Mouse (Mus musculus) hindbrain, embryonic 10.5 days (tissue): ENCODE results near the gene Mon2. TPM values are rescaled to one million over a fixed set of nuclear protein-coding genes. Genes with fewer than 3 reads are reported as not detected.

Source experiments
- DNase-seq: peaks from one replicate; pipeline ENCODE4 v3.0.0-alpha.2; 2017; ENCODE audit warnings: low spot score
- H3K27ac ChIP-seq: fragments of 300-500 bp; sonication (generic); 2 replicates; pipeline ENCODE4 v1.5.1; 2016; ENCODE audit warnings: mild to moderate bottlenecking, moderate library complexity
- H3K27me3 ChIP-seq: fragments of 300-500 bp; sonication (generic); 2 replicates; pipeline ENCODE4 v1.6.1; 2016; ENCODE audit warnings: mild to moderate bottlenecking; ENCODE audit not compliant: poor library complexity, insufficient read depth, severe bottlenecking
- H3K36me3 ChIP-seq: fragments of 300-500 bp; sonication (generic); 2 replicates; pipeline ENCODE4 v1.6.1; 2016; ENCODE audit warnings: mild to moderate bottlenecking, moderate library complexity
- H3K4me1 ChIP-seq: fragments of 300-500 bp; sonication (generic); replicated peaks from 2 replicates; pipeline ENCODE4 v1.6.1; 2016; ENCODE audit warnings: mild to moderate bottlenecking
- H3K4me3 ChIP-seq: fragments of 300-500 bp; sonication (generic); 2 replicates; pipeline ENCODE4 v1.5.1; 2016; ENCODE audit warnings: mild to moderate bottlenecking, moderate library complexity
- H3K9me3 ChIP-seq: fragments of 300-500 bp; sonication (generic); 2 replicates; pipeline ENCODE4 v1.6.1; 2016; ENCODE audit warnings: mild to moderate bottlenecking, moderate library complexity
- WGBS: fragments of 180-500 bp; shearing (Covaris S2); methylation state at CpG from one replicate; pipeline ENCODE4 v1.1.7; 2016; 5-methylcytosine and 5-hydroxymethylcytosine counted together
- polyA plus RNA-seq: library from polyadenylated mRNA; unstranded; fragments of >200 nt; fragmentation: Nextera tagmentation; extraction: Ambion mirVana; gene quantifications from 2 replicates; pipeline ENCODE4 v1.2.1, GENCODE M21; 2016

The Mon2 gene
- polyA plus RNA-seq, 1 experiment from 2014 or later, result 24.8 TPM

- WGBS, result 82% methylated on average over 15 of the region's 15 CpGs
- no peak for DNase-seq
- peaks cover 66% of the 10 kb centered on the region for H3K36me3 ChIP-seq
Measured at GRCm38 (mm10) chr10:123004475-123005236, 71.6 kb downstream of the Mon2 start.

DNA sequence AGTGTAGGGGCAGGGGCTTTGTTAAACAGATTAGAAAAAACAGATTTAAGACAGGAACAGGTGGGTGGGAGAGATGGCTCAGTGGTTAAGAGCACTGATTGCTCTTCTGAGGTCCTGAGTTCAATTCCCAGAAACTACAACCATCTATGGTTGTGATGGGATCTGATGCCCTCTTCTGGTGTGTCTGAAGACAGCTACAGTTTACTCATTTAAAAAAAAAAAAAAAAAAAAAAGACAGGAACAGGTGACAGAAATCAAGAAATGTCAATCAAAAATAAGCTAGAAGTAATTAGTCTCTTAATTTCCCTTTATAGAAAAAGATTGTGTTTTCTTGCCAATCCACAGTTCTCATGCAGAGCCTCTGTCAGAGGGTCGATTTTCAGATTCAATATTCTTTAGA lies 74.3 kb downstream of the Mon2 start:
- Histone ChIP-seq H3K9me3 (no peaks in the 10 kb centered on the region), H3K36me3 (peaks cover 68% of the 10 kb centered on the region), H3K27me3 (no peaks in the 10 kb centered on the region), H3K27ac (no peak overlapping the region), H3K4me3 (no peak overlapping the region), H3K4me1 (no peaks in the 10 kb centered on the region)
- 87% methylated on average over 1 of the region's 1 CpGs for WGBS
- no peak for DNase-seq

More at GRCm38 (mm10) chr10:123004475-123005236, 71.6 kb downstream of the Mon2 start:
- no peaks in the 10 kb centered on the region for H3K27me3 ChIP-seq
- H3K9me3 ChIP-seq, result no peaks in the 10 kb centered on the region
- H3K4me1 ChIP-seq, result no peaks in the 10 kb centered on the region
- peak overlapping the region; percentile 51; the same call in 1 of the 2 replicates for H3K27ac ChIP-seq
- H3K4me3 ChIP-seq, result no peak overlapping the region

GRCm38 (mm10) chr10:123001363-123001762 lies 74.9 kb downstream of the Mon2 start:
- Histone ChIP-seq H3K4me3 (no peak overlapping the region), H3K9me3 (no peaks in the 10 kb centered on the region), H3K27ac (no peak overlapping the region), H3K27me3 (no peaks in the 10 kb centered on the region), H3K4me1 (no peaks in the 10 kb centered on the region), H3K36me3 (peaks cover 69% of the 10 kb centered on the region)
- DNase-seq, result no peak
- 85% methylated on average over 3 of the region's 3 CpGs for WGBS

GRCm38 (mm10) chr10:122999356-122999755 lies 76.9 kb downstream of the Mon2 start:
- peaks cover 85% of the 10 kb centered on the region for H3K36me3 ChIP-seq
- H3K9me3 ChIP-seq, result no peaks in the 10 kb centered on the region
- H3K27ac ChIP-seq, result no peak overlapping the region
- H3K4me1 ChIP-seq, result no peaks in the 10 kb centered on the region
- WGBS, result 76% methylated on average over 6 of the region's 6 CpGs
- H3K4me3 ChIP-seq, result no peak overlapping the region
- no peak for DNase-seq
- H3K27me3 ChIP-seq, result no peaks in the 10 kb centered on the region

- DNase-seq, result no peak
- H3K36me3 ChIP-seq, result peaks cover 81% of the 10 kb centered on the region
- 92% methylated on average over 2 of the region's 2 CpGs for WGBS
- H3K27me3 ChIP-seq, result no peaks in the 10 kb centered on the region
- H3K4me1 ChIP-seq, result no peaks in the 10 kb centered on the region
- no peak overlapping the region for H3K27ac ChIP-seq
- no peaks in the 10 kb centered on the region for H3K9me3 ChIP-seq
- no peak overlapping the region for H3K4me3 ChIP-seq
Measured at GRCm38 (mm10) chr10:122997852-122998251, 78.5 kb downstream of the Mon2 start.

DNA sequence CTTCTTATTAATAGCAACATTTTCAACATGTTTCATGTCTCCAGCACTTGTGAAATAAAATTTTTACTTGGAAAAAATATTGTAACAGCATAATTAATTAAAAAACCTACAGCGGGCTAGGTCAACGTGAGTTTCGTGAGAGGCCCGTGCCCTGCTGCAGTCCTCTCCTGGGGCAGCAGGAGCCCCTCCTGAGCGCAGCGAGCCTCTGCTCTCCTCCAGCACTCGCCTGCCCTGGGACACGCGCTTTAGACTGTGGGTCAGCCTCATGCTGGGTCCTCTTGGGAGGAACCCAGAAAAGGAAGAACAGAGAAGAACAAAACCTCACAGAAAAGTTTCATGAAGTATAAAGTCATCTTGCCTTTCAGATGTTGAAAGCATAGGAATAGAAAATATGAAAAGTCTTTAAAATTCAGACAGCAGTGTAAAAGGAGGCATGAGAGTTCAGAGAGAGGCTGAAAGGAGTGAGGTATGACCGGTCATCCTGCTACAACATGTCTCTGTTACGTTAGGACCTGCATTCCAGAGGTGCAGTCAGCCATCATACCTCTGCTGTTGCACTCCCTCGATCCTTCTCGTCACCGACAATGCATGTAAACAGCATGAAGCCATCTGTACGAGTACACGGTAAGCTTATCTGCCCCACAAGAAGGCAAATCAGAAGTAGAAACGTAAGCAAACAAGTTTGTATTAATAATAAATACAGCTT lies 81.8 kb downstream of the Mon2 start:
- H3K27ac ChIP-seq, result no peak overlapping the region

GRCm38 (mm10) chr10:122991648-122992047 lies 84.7 kb downstream of the Mon2 start:
- DNase-seq, result no peak
- 91% methylated on average over 9 of the region's 9 CpGs for WGBS

More for the DNA sequence above, 81.8 kb downstream of the Mon2 start:
- no peaks in the 10 kb centered on the region for H3K4me1 ChIP-seq
- WGBS, result 53% methylated on average over 17 of the region's 17 CpGs
- peaks cover 74% of the 10 kb centered on the region for H3K36me3 ChIP-seq
- no peaks in the 10 kb centered on the region for H3K27me3 ChIP-seq
- DNase-seq, result no peak
- no peak overlapping the region for H3K4me3 ChIP-seq
- no peaks in the 10 kb centered on the region for H3K9me3 ChIP-seq

GRCm38 (mm10) chr10:122991053-122991452 lies 85.3 kb downstream of the Mon2 start:
- 97% methylated on average over 9 of the region's 9 CpGs for WGBS
- Histone ChIP-seq H3K4me1 (peaks cover 19% of the 10 kb centered on the region), H3K4me3 (no peak overlapping the region), H3K36me3 (peaks cover 39% of the 10 kb centered on the region), H3K27me3 (no peaks in the 10 kb centered on the region), H3K9me3 (no peaks in the 10 kb centered on the region), H3K27ac (no peak overlapping the region)
- no peak for DNase-seq

More at GRCm38 (mm10) chr10:122991648-122992047, 84.7 kb downstream of the Mon2 start:
- Histone ChIP-seq H3K9me3 (no peaks in the 10 kb centered on the region), H3K36me3 (peaks cover 45% of the 10 kb centered on the region), H3K4me1 (peaks cover 17% of the 10 kb centered on the region), H3K4me3 (no peak overlapping the region), H3K27ac (no peak overlapping the region), H3K27me3 (no peaks in the 10 kb centered on the region)

- H3K9me3 ChIP-seq, result no peaks in the 10 kb centered on the region
- no peak overlapping the region for H3K4me3 ChIP-seq
- peaks cover 19% of the 10 kb centered on the region for H3K4me1 ChIP-seq
- peaks cover 35% of the 10 kb centered on the region for H3K36me3 ChIP-seq
- no peak overlapping the region for H3K27ac ChIP-seq
- no peaks in the 10 kb centered on the region for H3K27me3 ChIP-seq
- no peak for DNase-seq
- WGBS, result 96% methylated on average over 6 of the region's 6 CpGs
Measured at GRCm38 (mm10) chr10:122990606-122991005, 85.7 kb downstream of the Mon2 start.

DNA sequence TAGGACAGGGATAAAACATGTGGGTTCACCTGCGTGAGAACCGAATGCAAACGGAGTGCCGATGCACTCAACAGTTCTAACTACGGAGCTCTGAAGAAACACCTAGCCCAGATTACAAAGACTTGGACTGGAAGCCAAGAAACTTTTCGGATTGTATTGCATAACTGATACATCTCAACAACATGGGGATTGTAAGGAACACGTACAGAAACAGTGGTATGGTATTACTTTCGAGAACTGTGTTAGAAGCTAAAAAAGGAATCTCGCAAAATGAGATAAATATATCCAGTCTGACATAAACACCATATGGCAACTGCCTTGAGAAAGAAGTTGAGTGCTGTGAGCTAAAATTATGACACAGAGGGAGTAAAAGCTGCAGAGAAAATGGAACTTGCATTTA lies 86.4 kb downstream of the Mon2 start:
- Histone ChIP-seq H3K36me3 (peaks cover 28% of the 10 kb centered on the region), H3K4me3 (no peak overlapping the region), H3K27me3 (no peaks in the 10 kb centered on the region), H3K4me1 (peaks cover 19% of the 10 kb centered on the region), H3K27ac (no peak overlapping the region), H3K9me3 (no peaks in the 10 kb centered on the region)
- 93% methylated on average over 9 of the region's 9 CpGs for WGBS
- no peak for DNase-seq

DNA sequence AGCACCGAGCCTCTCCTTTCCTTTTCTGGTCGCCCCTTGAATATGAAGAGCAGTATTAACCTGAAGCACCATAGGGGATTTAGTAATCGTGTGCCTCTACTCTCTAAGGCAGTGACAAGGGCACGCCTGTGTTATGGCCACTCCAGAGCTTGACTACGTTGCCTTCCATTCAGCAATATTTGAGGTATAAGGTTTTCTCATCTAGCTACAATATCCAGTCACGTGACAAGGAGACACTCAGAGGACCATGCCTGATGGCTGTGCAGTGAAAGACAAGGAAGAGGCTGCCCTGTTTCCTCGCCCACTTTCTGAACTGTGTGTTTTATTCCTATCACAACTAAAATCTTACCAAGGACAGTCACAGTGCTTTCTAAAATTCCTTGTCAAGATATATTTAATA lies 87.9 kb downstream of the Mon2 start:
- Histone ChIP-seq H3K4me3 (no peak overlapping the region), H3K27ac (no peak overlapping the region), H3K4me1 (peaks cover 28% of the 10 kb centered on the region), H3K9me3 (no peaks in the 10 kb centered on the region), H3K36me3 (peaks cover 19% of the 10 kb centered on the region), H3K27me3 (no peaks in the 10 kb centered on the region)
- WGBS, result 86% methylated on average over 7 of the region's 7 CpGs
- DNase-seq, result no peak

DNA sequence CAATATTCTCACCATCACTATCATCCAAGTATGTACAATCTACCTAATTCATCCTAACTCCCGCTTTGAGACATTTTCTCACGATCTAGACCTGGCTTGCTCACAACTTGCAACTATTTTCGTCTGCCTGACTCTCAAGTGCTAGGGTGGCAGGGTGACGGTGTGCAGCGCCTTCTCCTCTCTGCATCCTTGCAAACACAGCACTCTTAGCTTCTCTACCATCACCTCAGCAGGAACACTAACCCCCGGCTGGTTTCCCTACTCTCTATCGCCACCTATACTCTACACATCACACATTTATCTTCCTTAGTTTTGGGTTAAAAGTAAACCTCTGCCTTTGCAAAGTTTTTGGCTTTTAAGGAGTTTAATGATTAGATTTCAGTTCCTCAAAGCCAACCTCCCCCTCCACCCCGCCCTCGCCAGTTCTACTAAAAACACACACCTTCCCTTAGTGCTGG lies 88.6 kb downstream of the Mon2 start:
- peaks cover 22% of the 10 kb centered on the region for H3K36me3 ChIP-seq
- no peak overlapping the region for H3K4me3 ChIP-seq
- no peaks in the 10 kb centered on the region for H3K9me3 ChIP-seq
- no peaks in the 10 kb centered on the region for H3K27me3 ChIP-seq
- peak; percentile 34 for DNase-seq
- H3K27ac ChIP-seq, result peak overlapping the region; percentile 71
- WGBS, result 30% methylated on average over 9 of the region's 9 CpGs
- H3K4me1 ChIP-seq, result peaks cover 34% of the 10 kb centered on the region
